Mouse (Mus musculus) lung, adult 2 months (tissue): ENCODE data around the gene Ggt5. TPM values are rescaled to one million over a fixed set of nuclear protein-coding genes. Genes with fewer than 3 reads are reported as not detected.
A peak's percentile ranks its signal among the peaks of the same experiment; 100 is the strongest.

Source experiments
- DNase-seq: peaks from one replicate; pipeline ENCODE4 v3.0.0; 2022
- H3K4me1 ChIP-seq: fragments of 200-500 bp; 2 replicates; pipeline ENCODE4 v1.6.1; 2011; ENCODE audit warnings: low read length; ENCODE audit not compliant: control insufficient read depth, insufficient read depth
- H3K4me3 ChIP-seq: fragments of 200-500 bp; replicated peaks from 2 replicates; pipeline ENCODE3; 2011; ENCODE audit warnings: low read depth, mild to moderate bottlenecking, control low read depth, low read length; ENCODE audit errors: extremely low read depth
- CTCF ChIP-seq: fragments of 200-500 bp; IDR thresholded peaks from 2 replicates; pipeline ENCODE4 v1.5.1; 2011; ENCODE audit warnings: mild to moderate bottlenecking, low read length, control low read depth; ENCODE audit not compliant: insufficient read depth
- POLR2A ChIP-seq: fragments of 200-500 bp; IDR thresholded peaks from 2 replicates; pipeline ENCODE4 v1.6.1; 2011; ENCODE audit warnings: low read depth, mild to moderate bottlenecking, control low read depth, low read length, borderline replicate concordance; ENCODE audit errors: extremely low read depth
- WGBS: fragments of 180-500 bp; shearing (Covaris S2); methylation state at CpG from one replicate; pipeline ENCODE4 v1.1.7; 2018; 5-methylcytosine and 5-hydroxymethylcytosine counted together
- polyA plus RNA-seq: library from polyadenylated mRNA; depleted of rRNA; stranded (reverse); fragments of >200 nt; gene quantifications from 2 replicates; pipeline ENCODE4 v1.2.3, GENCODE M21; 2012; rRNA removed

Ggt5 gene
- polyA plus RNA-seq, 1 experiment = 35.5 TPM

GRCm38 (mm10) chr10:75662575-75662974 lies 73.4 kb downstream of the Ggt5 start:
- peaks cover 7% of the 10 kb centered on the region for H3K4me1 ChIP-seq
- DNase-seq = no peak
- H3K4me3 ChIP-seq = no peak overlapping the region
- TF ChIP-seq CTCF (no peak), POLR2A (no peak)
- 86% methylated on average over 4 of the region's 4 CpGs for WGBS

- H3K4me1 ChIP-seq = peaks cover 7% of the 10 kb centered on the region
- no peak for DNase-seq
- no peak overlapping the region for H3K4me3 ChIP-seq
- TF ChIP-seq CTCF (no peak), POLR2A (no peak)
- 80% methylated on average over 6 of the region's 6 CpGs for WGBS
Measured at GRCm38 (mm10) chr10:75664673-75665270, 75.6 kb downstream of the Ggt5 start.

- peaks cover 7% of the 10 kb centered on the region for H3K4me1 ChIP-seq
- TF ChIP-seq CTCF = no peak
- TF ChIP-seq POLR2A = no peak
- no peak for DNase-seq
- 24% methylated on average over 4 of the region's 4 CpGs for WGBS
- H3K4me3 ChIP-seq = peak overlapping the region; percentile 91
Measured at GRCm38 (mm10) chr10:75666451-75667030, 77.4 kb downstream of the Ggt5 start.

Other genes starting within 250 kb of the Ggt5 start
- gene Upb1, start 188.2 kb upstream of the Ggt5 start, polyA plus RNA-seq = 0.35 and 0.59 TPM in 2 replicates
- 11.5 and 17.2 TPM in 2 replicates for gene Snrpd3, start 71.8 kb upstream of the Ggt5 start, polyA plus RNA-seq
- 37.0 and 49.1 TPM in 2 replicates for gene Gucd1, start 71.4 kb upstream of the Ggt5 start, polyA plus RNA-seq
- gene Lrrc75b, start 29.0 kb upstream of the Ggt5 start, polyA plus RNA-seq = 0.30 and 0.36 TPM in 2 replicates
- 1.8 and 2.2 TPM in 2 replicates for gene Ggt1, start 27.7 kb upstream of the Ggt5 start, polyA plus RNA-seq
- gene Susd2, start 54.7 kb downstream of the Ggt5 start, polyA plus RNA-seq = 13.4 and 15.3 TPM in 2 replicates
- gene Cabin1, start 175.0 kb downstream of the Ggt5 start, polyA plus RNA-seq = 53.6 and 65.0 TPM in 2 replicates
- 59.7 and 65.3 TPM in 2 replicates for gene Ddt, start 184.1 kb downstream of the Ggt5 start, polyA plus RNA-seq
- gene Gm20441, start 191.6 kb downstream of the Ggt5 start, polyA plus RNA-seq = not detected in 2 replicates
- 47.8 and 63.7 TPM in 2 replicates for gene Gstt3, start 192.1 kb downstream of the Ggt5 start, polyA plus RNA-seq
- 163 and 178 TPM in 2 replicates for gene Gstt1, start 209.2 kb downstream of the Ggt5 start, polyA plus RNA-seq
- gene Gstt4, start 233.2 kb downstream of the Ggt5 start, polyA plus RNA-seq = not detected in 2 replicates
- gene Gstt2, start 248.1 kb downstream of the Ggt5 start, polyA plus RNA-seq = 137 and 149 TPM in 2 replicates